Mouse (Mus musculus) lung, postnatal 14 days (tissue): ENCODE measurements around the gene Cebpzos.

Experiments used
- DNase-seq: peaks from one replicate; pipeline ENCODE4 v3.0.0; 2021

Cebpzos gene

DNA sequence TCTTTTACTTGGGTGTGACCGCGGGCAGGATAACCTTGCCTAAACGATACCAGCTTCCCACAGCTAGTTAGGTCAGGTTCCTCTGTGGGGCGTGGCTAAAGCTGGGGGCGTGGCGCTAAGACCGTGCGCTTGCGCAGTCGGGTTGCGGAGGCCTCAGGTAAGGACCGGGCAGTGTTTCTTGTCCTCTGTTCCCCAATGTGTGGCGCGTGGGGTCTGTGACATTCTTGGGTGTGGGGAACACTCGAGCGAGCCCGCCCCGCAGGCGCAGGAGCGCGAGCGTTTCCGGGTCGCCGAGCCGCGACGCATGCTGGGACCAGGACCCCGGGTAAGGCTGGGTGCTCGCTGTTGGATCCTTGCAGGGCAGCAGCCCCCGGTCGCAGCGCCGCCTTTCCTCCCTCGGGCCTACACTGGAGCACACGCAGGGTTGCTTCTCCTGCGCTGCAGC lies at the start of gene Cebpzos:
Gene Cebpzos (plus strand): TSS at position 132 of the 445 bp plus-strand sequence.
- peak; percentile 85 for DNase-seq

DNA sequence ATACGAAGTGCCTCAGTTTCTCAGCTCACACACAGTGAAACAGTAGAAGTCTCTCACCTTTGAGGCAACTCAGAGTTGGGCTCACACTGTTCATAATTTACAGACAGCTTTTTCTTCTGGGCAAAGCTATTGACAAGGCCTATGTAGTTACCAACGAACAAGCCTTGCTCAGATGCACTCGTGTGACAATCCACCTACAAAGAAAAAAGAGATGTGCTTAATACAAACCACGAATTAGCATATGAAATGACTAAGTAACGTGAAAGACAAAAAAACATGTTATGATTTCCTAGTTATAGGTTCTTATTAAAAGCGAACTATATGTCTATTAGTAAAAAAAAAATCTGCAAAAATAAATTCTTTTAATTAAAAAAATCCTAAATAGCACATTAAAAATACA lies 42.4 kb upstream of the Cebpzos start:
- no peak for DNase-seq

DNA sequence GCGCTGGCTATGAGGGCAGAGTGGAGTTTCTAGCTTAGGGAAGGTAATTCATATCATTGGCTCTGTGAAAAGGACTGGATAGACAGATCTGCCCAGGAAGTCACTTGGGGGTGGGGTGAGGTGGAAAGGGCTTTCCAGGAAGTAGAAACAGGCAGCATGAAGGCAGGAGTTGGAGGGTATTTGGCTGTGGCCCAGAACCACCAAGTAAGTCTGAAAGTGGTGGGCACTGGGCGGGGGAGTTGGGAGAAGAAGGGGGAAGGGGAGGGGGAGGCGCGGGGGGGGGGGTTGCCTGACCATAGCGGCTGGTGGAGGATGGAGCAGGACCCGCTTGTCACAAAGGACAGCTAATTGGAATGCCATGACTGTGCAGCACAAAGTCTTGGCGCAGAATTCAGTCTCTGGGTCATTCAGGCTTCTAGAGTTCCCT lies 34.4 kb upstream of the Cebpzos start:
- peak; percentile 2 for DNase-seq

DNA sequence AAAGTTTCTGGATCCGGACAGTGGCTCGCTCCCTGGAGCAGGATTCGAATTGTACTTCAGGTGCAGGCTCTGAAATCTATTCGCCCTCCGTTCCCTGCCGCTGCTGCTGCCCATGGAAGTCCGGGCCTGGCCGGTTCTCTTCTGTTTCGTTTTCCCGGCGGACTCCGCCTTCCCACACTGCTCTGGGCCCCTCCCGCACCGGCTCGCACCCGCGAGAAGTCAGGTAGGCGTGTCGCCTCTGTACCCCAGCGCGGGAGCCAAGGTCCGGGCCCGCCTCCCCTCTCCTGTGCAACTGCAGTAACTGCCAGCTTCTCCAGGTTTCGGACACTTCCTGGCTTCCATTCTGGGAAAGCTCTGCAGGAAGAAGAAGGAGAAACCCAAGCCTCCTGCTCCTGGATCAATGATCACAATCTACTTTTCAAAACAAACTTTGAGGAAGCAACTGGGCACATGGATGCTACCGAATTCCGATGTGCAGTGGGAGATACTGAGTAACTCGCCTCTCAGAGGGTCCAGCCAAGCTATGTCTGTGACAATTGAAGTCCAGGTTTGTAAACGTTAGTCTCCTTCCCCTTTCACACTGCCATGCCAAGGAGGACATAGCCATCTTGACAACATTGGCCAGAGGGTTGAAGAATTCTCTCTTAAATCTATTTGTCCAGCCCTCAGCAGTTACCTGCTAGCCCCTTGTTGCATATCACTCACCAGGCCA lies 33.7 kb upstream of the Cebpzos start, which contains the start of gene Eif2ak2:
Gene Eif2ak2 (minus strand): TSS at position 173 of the 712 bp plus-strand sequence.
- peak; percentile 84 for DNase-seq

DNA sequence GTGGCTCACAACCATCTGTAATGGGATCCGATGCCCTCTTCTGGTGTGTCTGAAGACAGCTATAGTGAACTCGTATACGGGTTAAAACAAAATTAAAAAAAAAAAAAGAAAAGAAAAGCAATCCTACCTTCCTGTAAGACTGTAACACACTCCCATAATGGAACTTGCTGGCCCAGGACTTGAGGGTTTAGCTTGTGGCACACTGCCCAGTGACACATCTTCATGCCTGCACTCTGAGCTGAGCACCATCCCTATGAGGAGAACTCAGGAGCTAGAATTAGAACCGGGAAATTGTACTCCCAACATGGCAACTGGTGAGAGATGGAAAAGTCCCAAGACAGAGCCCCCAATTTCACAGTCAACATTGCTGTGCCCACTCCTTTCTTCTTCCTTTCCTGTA lies 33.0 kb upstream of the Cebpzos start:
- no peak for DNase-seq

DNA sequence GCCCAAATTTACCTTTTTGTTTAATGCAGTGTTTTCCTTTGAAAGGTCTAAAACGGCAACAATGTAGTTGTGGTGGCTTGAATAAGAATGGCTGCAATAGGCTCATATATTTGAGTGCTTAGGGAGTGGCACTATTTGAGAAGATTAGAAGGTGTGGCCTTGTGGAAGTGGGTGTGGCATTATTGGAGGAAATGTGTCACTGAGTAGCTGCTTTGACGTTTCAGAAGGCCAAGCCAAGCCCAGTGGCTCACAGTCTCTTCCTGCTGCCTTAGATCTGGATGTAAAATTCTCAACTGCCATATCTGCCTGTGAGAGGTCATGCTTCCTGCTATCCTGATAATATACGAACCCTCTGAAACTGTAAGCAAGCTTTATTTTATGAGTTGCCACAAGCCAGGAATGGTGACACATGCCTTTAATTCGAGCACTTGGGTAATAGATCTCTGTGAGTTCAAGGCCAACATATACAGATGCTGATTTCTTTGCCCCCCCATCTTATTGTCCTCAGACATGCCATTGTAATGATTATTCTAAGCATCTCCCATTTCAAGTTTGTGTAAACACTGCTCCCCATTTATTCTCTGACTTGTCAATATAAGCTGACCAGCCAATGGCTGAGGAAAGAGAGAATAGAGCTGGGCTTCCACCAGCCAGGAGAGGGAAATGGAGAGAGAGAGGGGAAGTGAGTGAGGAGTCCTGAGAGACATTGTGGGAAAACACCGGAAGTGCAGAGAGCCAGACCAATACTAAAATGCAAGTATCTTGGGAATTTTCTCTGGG lies 30.8 kb upstream of the Cebpzos start:
- no peak for DNase-seq

DNA sequence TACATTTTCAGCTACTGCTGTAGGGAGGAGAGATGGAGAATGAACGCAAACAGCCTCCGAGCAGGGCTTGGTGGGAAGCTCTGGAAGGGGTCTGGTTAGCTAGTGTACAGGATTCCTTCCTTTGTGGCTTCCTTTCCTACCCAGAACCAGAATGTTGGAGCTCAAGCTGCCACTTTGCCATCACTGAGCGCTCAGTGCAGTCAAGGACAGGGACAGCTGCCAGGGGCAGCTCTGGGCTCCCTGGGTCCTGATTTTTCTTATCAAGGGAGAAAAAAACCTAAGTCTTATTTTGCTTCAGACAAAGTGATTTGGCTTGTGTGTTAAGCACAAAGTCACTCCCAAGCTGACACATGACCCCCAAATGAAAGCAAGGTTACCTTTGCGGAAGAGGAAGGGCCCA lies 27.7 kb upstream of the Cebpzos start:
- no peak for DNase-seq

DNA sequence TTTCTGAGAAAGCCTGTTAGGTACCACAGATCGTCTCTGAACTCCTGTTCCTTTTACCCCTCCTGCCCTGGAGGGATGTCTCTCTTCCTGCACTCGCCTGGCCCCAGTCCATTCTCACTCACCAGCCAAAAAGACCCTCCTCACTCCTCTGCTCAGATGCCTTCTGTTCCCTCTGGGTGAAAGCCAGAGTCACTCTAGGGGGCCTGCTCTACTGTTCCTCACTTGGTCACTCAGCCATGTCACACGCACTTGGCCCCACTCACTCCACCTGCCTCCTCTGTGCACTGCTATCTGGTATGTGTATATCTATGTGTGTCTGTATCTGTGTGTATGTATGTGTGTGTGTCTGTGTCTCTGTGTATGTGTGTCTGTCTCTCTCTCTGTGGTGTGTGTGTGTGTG lies 27.1 kb upstream of the Cebpzos start:
- DNase-seq = no peak

DNA sequence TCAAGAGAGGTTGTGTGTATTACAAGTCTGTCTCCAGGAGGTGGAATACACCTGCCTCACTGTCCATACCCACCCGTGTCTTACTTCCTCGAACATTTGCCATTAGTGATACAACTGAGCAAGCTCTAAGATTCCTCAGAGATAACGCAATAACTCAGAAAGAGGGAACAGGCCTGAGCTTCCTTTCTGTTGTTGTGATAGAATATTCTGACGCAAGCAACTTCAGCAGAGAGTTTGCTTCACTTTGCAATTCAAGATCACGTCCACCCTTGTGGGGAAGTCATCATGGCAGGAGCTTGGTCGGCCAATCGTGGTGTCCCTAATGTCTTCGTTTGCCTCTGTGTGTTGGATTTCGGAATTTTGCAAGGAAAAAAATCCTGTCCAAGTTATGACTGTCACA lies 25.3 kb upstream of the Cebpzos start:
- no peak for DNase-seq

DNA sequence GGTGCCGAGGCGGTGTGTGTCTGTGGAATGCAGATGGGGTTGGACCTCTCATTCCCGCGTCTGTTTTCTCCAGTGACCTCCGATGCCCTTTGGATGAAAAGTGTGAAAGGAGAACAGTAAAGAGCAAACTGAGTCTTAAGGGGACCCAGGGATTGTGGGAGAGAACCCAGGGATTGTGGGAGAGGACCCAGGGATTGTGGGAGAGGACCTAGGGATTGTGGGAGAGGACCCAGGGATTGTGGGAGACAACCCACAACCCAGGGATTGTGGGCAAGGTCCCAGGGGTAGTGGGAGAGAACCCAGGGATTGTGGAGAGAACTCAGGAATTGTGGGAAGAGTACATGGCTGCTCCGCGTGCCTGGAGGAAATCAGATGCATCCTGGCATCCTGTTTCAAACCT lies 21.3 kb upstream of the Cebpzos start:
- DNase-seq = no peak

DNA sequence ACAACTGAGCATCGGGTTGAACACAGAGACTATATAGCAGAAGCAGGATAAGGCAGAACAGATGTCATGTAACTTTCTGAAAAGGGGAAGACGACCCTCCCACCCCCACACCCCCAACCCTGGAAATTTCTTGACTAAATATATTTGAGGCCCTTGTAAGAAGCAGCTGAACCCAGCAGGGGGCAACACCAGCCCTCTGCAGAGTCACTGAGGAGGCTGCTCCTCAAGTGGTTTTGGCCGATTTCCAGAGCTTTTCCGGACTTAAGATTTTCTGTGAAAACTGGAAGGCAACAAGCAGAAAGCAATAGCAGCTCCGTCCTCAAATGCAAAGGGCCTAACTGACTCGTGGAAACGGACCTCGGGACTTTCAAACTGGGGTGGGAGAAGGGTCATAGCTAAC lies 20.9 kb upstream of the Cebpzos start:
- peak; percentile 72 for DNase-seq

DNA sequence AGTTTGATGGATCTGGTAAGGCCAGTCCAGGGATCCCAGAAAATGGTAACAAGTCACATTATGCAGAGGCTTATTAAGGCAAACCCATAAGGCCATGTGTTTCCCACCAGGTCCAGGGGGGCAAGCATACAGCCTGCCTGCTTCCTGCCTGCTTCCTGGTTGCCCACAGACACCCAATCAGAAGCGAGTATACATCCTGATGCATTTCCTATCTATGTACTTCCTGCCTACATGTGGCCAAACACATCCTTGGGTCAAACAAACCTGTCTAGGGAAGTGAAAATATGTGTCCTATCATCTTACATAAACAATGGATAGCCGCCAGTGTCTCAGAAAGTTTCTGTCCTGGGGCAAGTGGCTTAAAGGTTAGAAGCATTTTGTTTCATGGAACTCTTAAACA lies 13.1 kb upstream of the Cebpzos start:
- no peak for DNase-seq

DNA sequence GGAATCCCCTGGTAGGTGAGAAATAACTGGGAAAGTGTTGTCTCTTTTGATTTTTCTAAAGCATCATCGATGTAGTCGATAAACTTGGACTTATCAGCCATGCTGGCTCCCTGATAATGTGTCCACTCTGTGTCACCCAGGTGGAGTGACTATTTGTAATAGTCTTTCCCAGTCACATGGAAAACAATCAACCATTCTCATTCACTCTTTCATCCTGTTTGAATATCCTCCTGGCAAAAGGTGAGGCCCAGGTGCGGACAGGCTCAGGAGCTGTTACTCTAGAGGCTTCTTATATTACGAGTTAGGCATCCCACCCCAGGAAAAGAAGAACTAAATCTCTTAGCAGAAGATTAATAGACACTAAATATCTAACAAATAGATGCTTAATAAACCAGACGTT lies 9.4 kb upstream of the Cebpzos start, which contains the start of gene Sult6b1:
Gene Sult6b1 (minus strand): TSS at position 101 of the 400 bp plus-strand sequence.
- no peak for DNase-seq

DNA sequence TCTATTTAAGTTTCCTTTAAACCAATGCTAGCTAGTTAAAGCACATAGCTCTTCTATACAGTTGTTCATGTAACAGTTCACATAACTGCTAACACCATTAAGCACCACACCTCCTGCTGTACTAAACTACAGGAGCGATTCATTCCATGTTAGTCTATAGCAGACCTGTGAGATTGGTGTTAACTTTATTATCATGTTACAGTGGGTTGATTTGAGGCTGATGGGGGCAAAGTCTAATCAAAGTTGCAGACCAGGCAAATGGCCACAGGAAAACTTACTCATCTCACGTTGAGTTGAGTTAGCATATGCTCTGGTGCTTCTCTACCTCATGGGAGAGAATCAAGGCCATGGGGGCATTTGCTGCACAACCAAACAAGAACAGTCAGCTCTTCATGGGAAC lies 6.9 kb upstream of the Cebpzos start:
- no peak for DNase-seq

DNA sequence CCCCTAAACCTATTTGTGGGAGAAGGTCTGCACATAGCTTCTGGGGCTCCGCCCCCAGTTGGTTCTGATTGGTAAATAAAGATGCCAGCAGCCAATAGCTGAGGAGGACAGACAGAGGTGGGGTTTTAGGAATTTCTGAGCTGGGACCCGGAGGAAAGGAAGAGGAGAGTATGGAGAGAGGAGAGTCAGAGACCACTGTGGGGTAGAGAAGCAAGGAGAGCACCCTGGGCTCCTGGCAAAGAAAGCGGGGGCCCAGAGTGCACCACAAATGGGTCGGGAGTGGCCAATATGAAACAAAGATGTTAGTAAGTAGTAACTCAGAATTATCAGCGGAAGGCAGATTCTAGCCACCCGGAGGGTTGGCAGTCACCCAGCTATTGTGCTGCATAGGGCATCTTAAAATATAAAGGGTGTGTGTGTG lies 3.4 kb upstream of the Cebpzos start:
- peak; percentile 16 for DNase-seq

DNA sequence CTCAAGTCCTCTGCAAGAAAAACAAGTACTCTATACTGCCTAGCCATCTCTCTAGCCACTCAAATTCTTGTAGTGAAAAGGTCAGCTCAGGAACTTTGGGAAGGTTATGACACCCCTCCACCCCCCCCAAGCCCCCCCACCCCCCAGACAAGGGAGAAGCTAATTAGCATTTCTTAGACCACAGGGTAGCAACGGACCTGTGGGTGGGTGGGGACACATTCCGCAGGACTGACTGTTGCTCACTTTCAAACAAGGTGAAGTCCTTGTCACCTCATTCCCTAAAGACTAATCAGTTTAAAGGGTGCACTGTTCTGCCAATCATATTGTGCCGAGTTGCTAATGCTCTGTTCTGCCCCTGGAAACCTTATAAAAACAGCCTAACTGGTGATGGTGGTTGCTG lies 2.4 kb upstream of the Cebpzos start:
- no peak for DNase-seq

DNA sequence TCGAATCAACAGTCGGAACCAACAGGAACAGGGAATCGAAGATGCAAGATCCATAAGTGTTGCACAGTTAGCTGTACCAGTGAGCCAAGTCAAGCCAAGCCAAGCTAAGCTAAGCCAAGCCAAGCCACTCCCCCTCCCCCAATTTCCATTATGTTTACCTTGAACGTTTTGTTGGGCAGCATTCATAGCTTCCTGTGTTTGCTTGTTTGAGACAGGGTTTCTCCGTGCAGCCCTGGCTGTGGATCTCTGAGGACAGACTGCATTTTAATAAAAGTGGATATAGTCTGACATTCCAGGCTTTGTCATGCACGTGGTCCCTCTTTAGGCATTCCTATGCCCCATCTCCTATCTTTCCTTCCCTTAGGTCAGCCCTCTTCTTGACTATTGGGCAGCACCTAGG lies 528 bp upstream of the Cebpzos start:
- DNase-seq = no peak

DNA sequence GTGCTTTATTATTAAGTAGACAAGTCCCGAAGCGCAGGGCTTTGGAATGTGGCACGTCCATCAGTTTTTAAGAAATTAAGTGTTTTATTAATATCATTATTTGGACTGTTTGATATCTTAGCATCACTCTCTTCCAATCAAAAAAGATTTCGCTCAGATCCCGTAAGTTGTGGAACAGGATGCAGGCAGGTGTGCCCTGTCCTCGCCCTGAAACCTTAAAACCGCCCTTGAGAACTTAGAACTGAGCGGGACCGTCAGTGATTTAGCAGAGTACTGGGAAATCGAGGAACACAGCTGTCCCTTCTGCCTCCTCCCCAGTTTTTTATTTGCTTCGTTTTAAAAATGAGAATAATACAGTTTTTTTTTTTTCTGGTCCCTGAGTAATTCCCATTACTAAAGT lies 599 bp downstream of the Cebpzos start:
- DNase-seq = no peak

DNA sequence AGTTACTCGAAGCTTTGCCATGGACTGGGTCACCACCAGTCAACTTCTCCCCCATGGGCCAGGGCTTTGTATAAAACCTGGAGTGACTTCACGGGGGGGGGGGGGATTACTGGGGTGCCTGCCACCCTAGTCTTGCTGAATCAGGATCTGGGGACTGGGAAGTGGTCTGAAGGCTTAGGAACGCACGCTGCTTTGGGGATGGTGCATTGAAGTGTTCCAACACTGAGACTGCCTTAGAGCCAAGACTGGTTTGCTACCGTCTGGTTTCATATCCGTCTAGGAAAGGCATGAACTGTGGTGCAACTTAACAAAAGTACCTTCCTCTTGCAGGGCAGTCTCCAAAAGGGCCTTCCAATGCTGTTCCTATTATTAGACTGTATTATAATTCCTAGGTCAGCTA lies 1.4 kb downstream of the Cebpzos start:
- no peak for DNase-seq

DNA sequence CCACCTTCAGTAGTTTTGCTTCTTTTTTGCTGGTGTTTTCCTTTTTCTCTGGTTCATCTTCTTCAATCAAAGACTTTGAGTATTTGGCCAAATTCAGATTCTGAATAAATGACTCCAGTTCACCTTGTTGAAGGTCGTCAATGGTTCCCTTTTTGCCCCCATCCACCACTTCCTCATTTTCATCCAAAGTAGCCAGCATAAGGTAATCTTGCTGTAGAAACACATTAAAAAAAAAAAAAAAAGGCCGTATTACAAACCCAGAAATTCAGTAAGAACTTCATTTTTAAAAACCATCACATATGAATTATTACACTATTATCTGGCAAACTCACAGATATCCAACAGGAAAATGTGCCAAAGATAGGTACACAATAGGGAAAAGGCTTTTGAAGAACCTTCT lies 19.6 kb downstream of the Cebpzos start:
- DNase-seq = no peak

DNA sequence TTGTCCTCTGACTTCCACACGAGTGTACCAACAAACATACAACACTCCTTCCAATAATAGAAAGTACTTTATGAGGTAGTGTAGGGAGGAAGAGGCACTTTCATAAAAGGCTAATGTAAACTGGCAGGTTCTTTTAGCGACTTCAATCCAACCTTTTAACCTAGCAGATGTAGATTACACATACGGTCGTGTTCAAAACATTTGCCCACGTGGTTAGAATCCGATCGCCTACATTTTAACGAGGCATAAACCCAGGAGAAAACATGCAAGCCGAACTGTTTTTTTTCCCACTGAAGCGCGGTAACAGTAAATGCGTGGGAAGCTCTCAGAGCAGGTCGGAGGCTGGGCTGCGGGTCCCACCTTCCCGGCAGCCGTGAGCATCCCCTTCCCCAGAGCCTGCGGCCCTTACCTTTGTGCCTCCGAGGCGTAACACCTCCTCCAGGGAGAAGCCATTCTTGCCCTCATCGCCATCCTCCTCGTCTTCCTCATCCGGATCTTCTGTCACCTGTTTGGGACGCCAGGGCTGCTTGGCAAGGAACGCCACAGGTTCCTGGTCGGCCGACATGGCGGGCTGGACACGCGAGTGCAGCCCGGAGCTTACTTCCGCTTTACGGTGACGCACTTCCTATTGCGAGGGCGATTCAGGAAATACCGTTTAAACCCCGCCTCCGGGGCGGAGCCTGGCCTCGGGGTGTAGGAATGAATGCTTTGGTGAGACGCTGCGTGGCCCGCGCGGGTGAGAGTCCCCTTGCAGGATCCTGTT lies 20.3 kb downstream of the Cebpzos start, which contains the start of the genes Cebpz and Ndufaf7:
Gene Cebpz (minus strand): TSS at position 601 of the 763 bp plus-strand sequence.
Gene Ndufaf7 (plus strand): TSS at position 671 of the 763 bp plus-strand sequence.
- peak; percentile 96 for DNase-seq

DNA sequence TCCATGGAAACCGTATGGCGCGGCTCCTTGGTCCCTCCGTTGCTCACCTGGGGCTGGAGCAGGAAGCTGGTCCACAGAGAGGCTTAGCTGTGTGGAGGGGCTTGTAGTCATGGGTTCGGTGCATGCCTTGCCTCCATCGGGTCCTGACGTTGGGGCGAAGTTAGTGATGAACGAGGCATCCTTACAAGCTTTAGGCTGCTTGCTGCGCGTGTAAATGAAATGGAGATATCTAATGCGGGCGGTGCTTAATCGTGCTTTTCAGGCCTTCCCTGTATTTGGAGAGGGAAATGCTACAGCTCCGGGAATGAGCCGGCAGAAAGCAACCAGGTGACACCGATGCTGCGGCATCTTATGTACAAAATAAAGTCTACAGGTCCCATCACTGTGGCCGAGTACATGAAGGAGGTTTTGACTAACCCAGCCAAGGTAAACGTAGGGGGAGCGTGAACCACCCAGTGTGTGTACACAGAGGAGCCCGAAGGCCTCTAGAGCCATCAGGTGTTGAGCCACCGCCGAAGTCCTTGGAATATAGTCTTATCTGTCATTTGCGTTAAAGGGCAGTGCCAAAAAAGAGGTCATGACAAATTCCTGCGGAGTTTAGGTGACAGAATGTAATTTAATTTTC lies 21.0 kb downstream of the Cebpzos start:
- DNase-seq = no peak

DNA sequence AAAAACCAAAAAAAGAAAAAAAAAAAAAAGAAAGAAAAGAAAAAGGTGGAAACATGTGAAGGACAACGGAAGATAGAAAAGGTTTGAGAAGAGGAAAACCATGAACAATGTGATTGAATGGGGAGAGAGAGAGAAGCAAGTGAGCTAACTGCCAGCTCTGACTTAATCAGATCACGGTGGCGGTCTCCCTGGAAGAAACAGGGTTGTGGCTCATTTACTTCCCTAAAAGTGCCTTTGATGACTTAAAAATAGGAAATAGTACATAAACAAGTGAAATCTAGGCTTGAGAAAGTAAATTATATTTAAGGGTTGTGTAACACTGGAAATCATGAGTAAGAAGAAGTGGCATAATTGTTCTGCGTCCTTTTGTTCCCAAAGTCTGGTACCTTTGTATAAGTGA lies 22.6 kb downstream of the Cebpzos start:
- no peak for DNase-seq
